Comparison of ENCODE assay signal across 11 mouse cellular contexts in genomic region chr13:84059661-84060452, GRCm38 (mm10).
DNase-seq lines count a peak whose midpoint lies in the region; ATAC-seq lines count a peak whose summit lies in the region.
"Had no signal": no experiment of that assay in that cellular context is flagged by ENCODE, and none has a peak within 500 bp of the region (broad histone marks: within the 10 kb centered on the region; RNA-seq: fewer than 3 reads in every experiment).

No protein-coding gene starts in this region.

- H3K36me3 ChIP-seq in embryonic facial prominence, embryonic 14.5 days (ENCODE audit: control insufficient read depth, insufficient read depth, low read length) = no peaks in the 10 kb centered on the region

- H3K27ac ChIP-seq in embryonic facial prominence, embryonic 14.5 days (replicated peaks; ENCODE audit: low read depth, low read length) = no peak overlapping the region

- peak overlapping the region; percentile 10; the same call in 1 of the 2 replicates for H3K4me2 ChIP-seq in embryonic facial prominence, embryonic 14.5 days (ENCODE audit: low read depth, low read length)

- 18% methylated on average over 5 of the region's 5 CpGs for WGBS in embryonic facial prominence, embryonic 14.5 days

- no peaks in the 10 kb centered on the region for H3K9me3 ChIP-seq in embryonic facial prominence, embryonic 14.5 days (ENCODE audit: control insufficient read depth, low read length)

- no peak overlapping the region for H3K9ac ChIP-seq in embryonic facial prominence, embryonic 14.5 days (ENCODE audit: low read depth, low read length)

- intact Hi-C loops in left cerebral cortex, postnatal 4 days (cut with DNase I) = loop anchor here (2.0 to 5.0 kb wide), 5 partner anchors 73 to 507 kb away; no protein-coding TSS in a partner anchor
- intact Hi-C loops in left cerebral cortex, postnatal 14 days (cut with DNase I) = loop anchor here (2.0 to 10.0 kb wide), 6 partner anchors 193 to 697 kb away; no protein-coding TSS in a partner anchor

- DNase-seq in left cerebral cortex, postnatal 4 days = peak; percentile 58
- no peak for DNase-seq in left cerebral cortex, postnatal 14 days (ENCODE audit: low spot score in 2 of 2)
- DNase-seq in embryonic facial prominence, embryonic 14.5 days (ENCODE audit: low spot score) = peak; percentile 65
- DNase-seq in mesoderm, embryonic 11.5 days (ENCODE audit: low read depth, low spot score) = peak; percentile 65
- DNase-seq in retina, postnatal 1 day = peak; percentile 92
- DNase-seq in thymus, adult 18-20 months = no peak
- DNase-seq in liver = no peak
- DNase-seq: kidney, adult 18-20 months had no signal

- H3K27me3 ChIP-seq in embryonic facial prominence, embryonic 14.5 days (replicated peaks; ENCODE audit: control insufficient read depth, insufficient read depth, low read length) = no peaks in the 10 kb centered on the region
- H3K27me3 ChIP-seq: CH12.LX had no signal

- no peak overlapping the region for H3K4me3 ChIP-seq in embryonic facial prominence, embryonic 14.5 days (ENCODE audit: low read depth, low read length)

- peak; percentile 78; the same call in 1 of the 2 replicates for ATAC-seq in embryonic facial prominence, embryonic 14.5 days (ENCODE audit: low read depth)
- ATAC-seq in megakaryocyte-erythroid progenitor cell, adult 5-6 weeks (replicated peaks; ENCODE audit: low FRiP score, low TSS enrichment, poor library complexity, severe bottlenecking) = no peak
- ATAC-seq: lung, postnatal 0 days had no signal

- no peaks in the 10 kb centered on the region for H3K4me1 ChIP-seq in embryonic facial prominence, embryonic 14.5 days (ENCODE audit: control insufficient read depth, insufficient read depth, low read length)

Comparison
In these comparisons a context has a peak if more than half of its experiments do, and no peak if none do; other contexts are left out.
1. DNase-seq: peak in left cerebral cortex, postnatal 4 days (single experiment), embryonic facial prominence, embryonic 14.5 days (single experiment), mesoderm, embryonic 11.5 days (single experiment) and retina, postnatal 1 day (single experiment); none in left cerebral cortex, postnatal 14 days (0 of 2), thymus, adult 18-20 months (0 of 2) and liver (single experiment).